Mouse (Mus musculus): ENCODE data around the gene Galnt7. TPM values are rescaled to one million over a fixed set of nuclear protein-coding genes. Genes with fewer than 3 reads are reported as not detected.
A peak's percentile ranks its signal among the peaks of the same experiment; 100 is the strongest.

The Galnt7 gene
- polyA plus RNA-seq, 2 experiments: 7.8 to 11.2 TPM

- H3K27ac ChIP-seq (replicated peaks; ENCODE audit: low read depth, low read length): no peak overlapping the region
- TF ChIP-seq POLR2A (IDR thresholded peaks at IDR 0.05; ENCODE audit: borderline replicate concordance, extremely low read depth, insufficient read depth, insufficient read length): no peak
- 94% methylated on average over 3 of the region's 3 CpGs for WGBS
- H3K4me2 ChIP-seq (replicated peaks; ENCODE audit: low read depth, low read length, severe bottlenecking): no peak overlapping the region
- no peaks in the 10 kb centered on the region for H3K27me3 ChIP-seq (ENCODE audit: control insufficient read depth, insufficient read depth, low read length)
- H3K9me3 ChIP-seq (ENCODE audit: control insufficient read depth, low read length): no peaks in the 10 kb centered on the region
- no peak overlapping the region for H3K4me3 ChIP-seq (replicated peaks; ENCODE audit: low read length)
- peaks cover 17% of the 10 kb centered on the region for H3K4me1 ChIP-seq (ENCODE audit: control insufficient read depth, insufficient read depth, low read length)
- DNase-seq (ENCODE audit: low spot score) (no peak), ATAC-seq (ENCODE audit: low FRiP score, low read depth) (no peak)
- H3K36me3 ChIP-seq (ENCODE audit: control insufficient read depth, insufficient read depth, low read length): no peaks in the 10 kb centered on the region
- no peak overlapping the region for H3K9ac ChIP-seq (ENCODE audit: low read depth, low read length, severe bottlenecking)
Measured at GRCm38 (mm10) chr8:57623051-57623450, 29.8 kb downstream of the Galnt7 start.

- H3K9ac ChIP-seq (ENCODE audit: low read depth, low read length, severe bottlenecking): no peak overlapping the region
- no peaks in the 10 kb centered on the region for H3K27me3 ChIP-seq (ENCODE audit: control insufficient read depth, insufficient read depth, low read length)
- WGBS: 71% methylated on average over 5 of the region's 5 CpGs
- H3K9me3 ChIP-seq (ENCODE audit: control insufficient read depth, low read length): no peaks in the 10 kb centered on the region
- H3K27ac ChIP-seq (replicated peaks; ENCODE audit: low read depth, low read length): no peak overlapping the region
- ATAC-seq (ENCODE audit: low FRiP score, low read depth) (no peak), DNase-seq (ENCODE audit: low spot score) (no peak)
- TF ChIP-seq POLR2A (IDR thresholded peaks at IDR 0.05; ENCODE audit: borderline replicate concordance, extremely low read depth, insufficient read depth, insufficient read length): no peak
- no peak overlapping the region for H3K4me3 ChIP-seq (replicated peaks; ENCODE audit: low read length)
- no peaks in the 10 kb centered on the region for H3K36me3 ChIP-seq (ENCODE audit: control insufficient read depth, insufficient read depth, low read length)
- peaks cover 13% of the 10 kb centered on the region for H3K4me1 ChIP-seq (ENCODE audit: control insufficient read depth, insufficient read depth, low read length)
- H3K4me2 ChIP-seq (replicated peaks; ENCODE audit: low read depth, low read length, severe bottlenecking): no peak overlapping the region
Measured at GRCm38 (mm10) chr8:57616965-57617364, 35.9 kb downstream of the Galnt7 start.

- H3K27ac ChIP-seq (replicated peaks; ENCODE audit: low read depth, low read length): no peak overlapping the region
Measured at GRCm38 (mm10) chr8:57615016-57615657, 37.7 kb downstream of the Galnt7 start.

GRCm38 (mm10) chr8:57611419-57611977 is 41.3 kb downstream of the Galnt7 start:
- H3K27ac ChIP-seq (replicated peaks; ENCODE audit: low read depth, low read length): no peak overlapping the region
- peaks cover 29% of the 10 kb centered on the region for H3K4me1 ChIP-seq (ENCODE audit: control insufficient read depth, insufficient read depth, low read length)
- H3K9ac ChIP-seq (ENCODE audit: low read depth, low read length, severe bottlenecking): no peak overlapping the region
- no peak overlapping the region for H3K4me3 ChIP-seq (replicated peaks; ENCODE audit: low read length)
- WGBS: 29% methylated on average over 7 of the region's 7 CpGs
- no peak overlapping the region for H3K4me2 ChIP-seq (replicated peaks; ENCODE audit: low read depth, low read length, severe bottlenecking)
- no peaks in the 10 kb centered on the region for H3K27me3 ChIP-seq (ENCODE audit: control insufficient read depth, insufficient read depth, low read length)
- no peaks in the 10 kb centered on the region for H3K36me3 ChIP-seq (ENCODE audit: control insufficient read depth, insufficient read depth, low read length)
- 0 out of 2 replicates have a peak, but pooled peaks have one; percentile 10 for ATAC-seq (ENCODE audit: low FRiP score, low read depth)
- no peak for TF ChIP-seq POLR2A (IDR thresholded peaks at IDR 0.05; ENCODE audit: borderline replicate concordance, extremely low read depth, insufficient read depth, insufficient read length)
- DNase-seq (ENCODE audit: low spot score): peak; percentile 52
- H3K9me3 ChIP-seq (ENCODE audit: control insufficient read depth, low read length): no peaks in the 10 kb centered on the region

More at GRCm38 (mm10) chr8:57615016-57615657, 37.7 kb downstream of the Galnt7 start:
- Histone ChIP-seq H3K9me3 (ENCODE audit: control insufficient read depth, low read length) (no peaks in the 10 kb centered on the region), H3K27me3 (ENCODE audit: control insufficient read depth, insufficient read depth, low read length) (no peaks in the 10 kb centered on the region), H3K9ac (ENCODE audit: low read depth, low read length, severe bottlenecking) (no peak overlapping the region), H3K36me3 (ENCODE audit: control insufficient read depth, insufficient read depth, low read length) (no peaks in the 10 kb centered on the region), H3K4me1 (ENCODE audit: control insufficient read depth, insufficient read depth, low read length) (peaks cover 28% of the 10 kb centered on the region), H3K4me3 (replicated peaks; ENCODE audit: low read length) (no peak overlapping the region), H3K4me2 (replicated peaks; ENCODE audit: low read depth, low read length, severe bottlenecking) (no peak overlapping the region)
- no peak for TF ChIP-seq POLR2A (IDR thresholded peaks at IDR 0.05; ENCODE audit: borderline replicate concordance, extremely low read depth, insufficient read depth, insufficient read length)
- DNase-seq (ENCODE audit: low spot score): peak; percentile 67
- ATAC-seq (ENCODE audit: low FRiP score, low read depth): peak; percentile 54; the same call in 1 of the 2 replicates
- WGBS: 49% methylated on average over 15 of the region's 15 CpGs

- Histone ChIP-seq H3K4me1 (ENCODE audit: control insufficient read depth, insufficient read depth, low read length) (peaks cover 29% of the 10 kb centered on the region), H3K27ac (replicated peaks; ENCODE audit: low read depth, low read length) (no peak overlapping the region), H3K36me3 (ENCODE audit: control insufficient read depth, insufficient read depth, low read length) (no peaks in the 10 kb centered on the region), H3K27me3 (ENCODE audit: control insufficient read depth, insufficient read depth, low read length) (no peaks in the 10 kb centered on the region), H3K9me3 (ENCODE audit: control insufficient read depth, low read length) (no peaks in the 10 kb centered on the region), H3K4me3 (replicated peaks; ENCODE audit: low read length) (no peak overlapping the region), H3K4me2 (replicated peaks; ENCODE audit: low read depth, low read length, severe bottlenecking) (no peak overlapping the region), H3K9ac (ENCODE audit: low read depth, low read length, severe bottlenecking) (no peak overlapping the region)
- WGBS: 56% methylated on average over 10 of the region's 11 CpGs
- DNase-seq (ENCODE audit: low spot score) (peak; percentile 44), ATAC-seq (ENCODE audit: low FRiP score, low read depth) (0 out of 2 replicates have a peak, but pooled peaks have one; percentile 34)
- TF ChIP-seq POLR2A (IDR thresholded peaks at IDR 0.05; ENCODE audit: borderline replicate concordance, extremely low read depth, insufficient read depth, insufficient read length): no peak
Measured at GRCm38 (mm10) chr8:57610706-57611418, 42.0 kb downstream of the Galnt7 start.

Data from limb, embryonic 14.5 days (tissue).